Mouse (Mus musculus): Measurements from ENCODE around the gene Plxna3. TPM values are rescaled to one million over a fixed set of nuclear protein-coding genes. Genes with fewer than 3 reads are reported as not detected.

Gene Plxna3
- polyA plus RNA-seq, 1 experiment from 2014 or later, result 11.9 TPM

DNA sequence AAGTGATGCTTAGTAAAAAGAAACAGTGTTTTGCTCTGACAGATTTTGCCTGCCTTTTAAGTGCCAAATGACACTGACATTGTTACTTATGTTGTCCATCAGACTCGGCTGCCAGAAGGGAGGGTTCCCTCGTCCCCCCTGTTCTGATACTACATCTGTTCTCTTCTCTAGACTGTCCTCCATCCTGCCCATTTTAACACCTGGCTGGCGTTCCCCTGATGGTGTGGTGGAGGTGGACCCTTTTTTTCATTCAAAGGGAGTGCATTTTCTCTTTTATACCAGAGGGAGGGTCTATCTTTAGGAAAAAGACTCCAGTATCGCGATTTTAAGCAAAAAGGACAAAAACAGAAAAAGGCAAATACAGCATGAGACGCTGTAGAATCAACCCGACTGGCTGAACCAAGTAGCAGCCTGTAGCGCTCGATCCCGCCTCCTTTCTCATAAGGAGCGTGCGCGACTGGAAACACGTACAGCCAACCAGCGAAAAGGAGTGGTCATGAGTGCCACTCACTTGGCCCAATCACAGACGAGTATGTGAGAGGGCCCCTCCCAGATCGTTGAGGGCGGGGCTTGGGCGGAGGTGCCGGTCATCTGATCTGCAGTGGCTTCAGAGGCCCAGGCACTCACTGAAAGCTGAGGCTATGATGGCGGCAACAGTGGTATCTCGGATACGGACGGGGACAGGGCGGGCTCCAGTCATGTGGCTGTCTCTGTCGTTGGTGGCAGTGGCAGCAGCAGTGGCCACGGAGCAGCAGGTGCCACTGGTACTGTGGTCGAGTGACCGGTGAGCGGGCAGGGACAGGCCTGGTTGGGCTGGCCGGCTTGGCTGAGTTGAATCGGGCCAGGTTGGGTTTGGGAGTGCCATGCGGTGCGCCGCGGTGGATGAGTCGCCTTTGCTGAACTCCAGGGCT lies 32.1 kb upstream of the Plxna3 start, which contains the start of gene Atp6ap1:
TSS of gene Atp6ap1 (plus strand) at position 560 of the 911 bp plus-strand sequence.
- peak within 1 kb of the TSS; percentile 61 for H3K4me3 ChIP-seq (ENCODE audit: low read depth, low read length)
- H3K27ac ChIP-seq (ENCODE audit: low read depth), result peak within 1 kb of the TSS; percentile 50
- H3K4me2 ChIP-seq, result peak within 1 kb of the TSS; percentile 72
- ATAC-seq (ENCODE audit: insufficient read depth) (peak; percentile 99), DNase-seq (peak; percentile 95)
- 11% methylated on average over 37 of the region's 37 CpGs for WGBS
- no peak for TF ChIP-seq CTCF (IDR thresholded peaks at IDR 0.05; ENCODE audit: low read depth)
- no peaks in the 10 kb centered on the region for H3K9me3 ChIP-seq (ENCODE audit: low read depth, low read length)
- H3K9ac ChIP-seq, result peak within 1 kb of the TSS; percentile 68
- H3K36me3 ChIP-seq (ENCODE audit: insufficient read depth), result peaks cover 16% of the 10 kb centered on the region; the same call in 1 of the 2 replicates
- no peaks in the 10 kb centered on the region for H3K4me1 ChIP-seq (ENCODE audit: insufficient read depth)
- H3K27me3 ChIP-seq (ENCODE audit: insufficient read depth, low read length), result no peaks in the 10 kb centered on the region

DNA sequence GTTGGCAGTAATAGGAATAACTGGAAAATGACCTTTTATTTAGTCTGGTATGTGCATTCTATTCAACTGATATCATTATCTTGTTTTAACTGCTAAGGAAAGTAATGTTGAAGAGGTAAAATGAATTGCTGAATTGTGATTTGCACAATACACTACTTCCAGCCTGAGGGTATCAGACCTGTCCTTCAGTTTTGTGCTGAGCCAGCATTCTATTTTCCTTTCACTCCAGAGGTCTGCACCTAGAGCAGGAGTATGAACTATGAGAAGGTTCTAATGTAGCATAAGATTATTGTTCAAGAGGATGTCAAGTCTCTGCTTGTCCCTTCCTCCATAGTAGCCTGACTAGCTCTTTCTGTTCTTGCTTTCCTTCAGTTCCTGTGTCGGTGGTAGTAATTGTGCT lies 30.5 kb upstream of the Plxna3 start:
- Histone ChIP-seq H3K27ac (ENCODE audit: low read depth) (no peak overlapping the region), H3K27me3 (ENCODE audit: insufficient read depth, low read length) (no peaks in the 10 kb centered on the region), H3K9me3 (ENCODE audit: low read depth, low read length) (no peaks in the 10 kb centered on the region), H3K4me3 (ENCODE audit: low read depth, low read length) (no peak overlapping the region), H3K4me2 (no peak overlapping the region), H3K4me1 (ENCODE audit: insufficient read depth) (no peaks in the 10 kb centered on the region), H3K9ac (no peak overlapping the region), H3K36me3 (ENCODE audit: insufficient read depth) (peaks cover 31% of the 10 kb centered on the region; the same call in 1 of the 2 replicates)
- TF ChIP-seq CTCF (IDR thresholded peaks at IDR 0.05; ENCODE audit: low read depth), result no peak
- 92% methylated on average over 1 of the region's 1 CpGs for WGBS
- ATAC-seq (ENCODE audit: insufficient read depth) (no peak), DNase-seq (no peak)

GRCm38 (mm10) chrX:74299721-74300120 lies 29.1 kb upstream of the Plxna3 start:
- Histone ChIP-seq H3K4me3 (ENCODE audit: low read depth, low read length) (no peak overlapping the region), H3K4me1 (ENCODE audit: insufficient read depth) (no peaks in the 10 kb centered on the region), H3K9me3 (ENCODE audit: low read depth, low read length) (no peaks in the 10 kb centered on the region), H3K27ac (ENCODE audit: low read depth) (no peak overlapping the region), H3K36me3 (ENCODE audit: insufficient read depth) (peaks cover 39% of the 10 kb centered on the region; the same call in 1 of the 2 replicates), H3K9ac (no peak overlapping the region), H3K4me2 (no peak overlapping the region), H3K27me3 (ENCODE audit: insufficient read depth, low read length) (no peaks in the 10 kb centered on the region)
- 75% methylated on average over 3 of the region's 3 CpGs for WGBS
- DNase-seq (no peak), ATAC-seq (ENCODE audit: insufficient read depth) (no peak)
- no peak for TF ChIP-seq CTCF (IDR thresholded peaks at IDR 0.05; ENCODE audit: low read depth)

- Histone ChIP-seq H3K36me3 (ENCODE audit: insufficient read depth) (peaks cover 71% of the 10 kb centered on the region), H3K4me2 (peak within 1 kb of the TSS; percentile 69), H3K4me1 (ENCODE audit: insufficient read depth) (no peaks in the 10 kb centered on the region), H3K27ac (ENCODE audit: low read depth) (peak within 1 kb of the TSS; percentile 81), H3K27me3 (ENCODE audit: insufficient read depth, low read length) (no peaks in the 10 kb centered on the region), H3K9me3 (ENCODE audit: low read depth, low read length) (no peaks in the 10 kb centered on the region), H3K4me3 (ENCODE audit: low read depth, low read length) (peak within 1 kb of the TSS; percentile 55), H3K9ac (peak within 1 kb of the TSS; percentile 59)
- peak; percentile 88 for ATAC-seq (ENCODE audit: insufficient read depth)
- TF ChIP-seq CTCF (IDR thresholded peaks at IDR 0.05; ENCODE audit: low read depth), result peak; percentile 24
- peak; percentile 81 for DNase-seq
- WGBS, result 12% methylated on average over 40 of the region's 41 CpGs
Observed at GRCm38 (mm10) chrX:74304867-74305700, 23.8 kb upstream of the Plxna3 start, which contains the start of gene Gdi1. TSS of gene Gdi1 (plus strand) at chrX:74304998.

DNA sequence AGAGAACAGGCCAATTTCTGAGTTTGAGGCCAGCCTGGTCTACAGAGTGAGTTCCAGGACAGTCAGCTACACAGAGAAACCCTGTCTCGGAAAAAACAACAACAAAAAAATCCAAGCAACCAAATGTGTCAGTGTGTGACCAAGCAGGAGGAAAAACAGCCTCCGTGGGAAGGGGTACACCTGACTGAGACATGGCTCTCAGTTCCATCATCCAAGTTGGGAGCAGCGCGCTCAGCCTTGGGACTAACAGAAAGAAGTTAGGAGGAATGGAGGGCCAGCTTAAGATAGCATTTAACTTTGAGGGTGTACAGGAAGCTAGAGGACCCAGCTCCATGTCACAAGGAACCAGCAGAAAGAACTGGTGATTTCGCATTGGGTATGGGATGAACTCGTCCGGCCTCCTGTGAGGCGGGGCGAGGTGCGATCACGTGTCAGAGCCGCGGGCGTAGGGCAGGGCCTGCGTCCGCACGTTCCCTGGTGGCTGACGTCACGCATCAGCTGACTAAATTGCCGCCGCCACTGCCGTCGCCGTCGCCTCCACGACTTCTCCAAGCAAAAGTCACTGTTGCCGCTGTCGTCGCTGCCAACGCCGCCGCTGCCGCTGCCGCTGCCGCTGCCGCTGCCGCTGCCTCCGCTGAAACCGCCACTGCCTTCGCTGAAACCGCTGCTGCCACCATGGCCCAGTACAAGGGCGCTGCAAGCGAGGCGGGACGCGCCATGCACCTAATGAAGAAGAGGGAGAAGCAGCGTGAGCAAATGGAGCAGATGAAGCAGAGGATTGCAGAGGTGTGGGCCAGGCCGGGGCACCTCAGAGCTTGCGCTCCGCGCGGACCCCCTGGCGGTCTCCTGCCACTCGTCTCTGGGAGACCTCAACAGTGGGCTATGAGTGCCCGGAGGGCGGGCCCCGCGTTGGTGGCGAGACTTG lies 16.1 kb upstream of the Plxna3 start, which contains the start of gene Fam50a:
TSS of gene Fam50a (plus strand) at position 494 of the 925 bp plus-strand sequence.
- Histone ChIP-seq H3K27ac (ENCODE audit: low read depth) (peak within 1 kb of the TSS; percentile 77), H3K4me3 (ENCODE audit: low read depth, low read length) (peak within 1 kb of the TSS; percentile 59), H3K9ac (peak within 1 kb of the TSS; percentile 62), H3K36me3 (ENCODE audit: insufficient read depth) (peaks cover 31% of the 10 kb centered on the region), H3K9me3 (ENCODE audit: low read depth, low read length) (no peaks in the 10 kb centered on the region), H3K4me1 (ENCODE audit: insufficient read depth) (no peaks in the 10 kb centered on the region), H3K27me3 (ENCODE audit: insufficient read depth, low read length) (no peaks in the 10 kb centered on the region), H3K4me2 (peak within 1 kb of the TSS; percentile 69)
- ATAC-seq (ENCODE audit: insufficient read depth) (peak; percentile 98), DNase-seq (peak; percentile 94)
- no peak for TF ChIP-seq CTCF (IDR thresholded peaks at IDR 0.05; ENCODE audit: low read depth)
- WGBS, result 10% methylated on average over 58 of the region's 59 CpGs

DNA sequence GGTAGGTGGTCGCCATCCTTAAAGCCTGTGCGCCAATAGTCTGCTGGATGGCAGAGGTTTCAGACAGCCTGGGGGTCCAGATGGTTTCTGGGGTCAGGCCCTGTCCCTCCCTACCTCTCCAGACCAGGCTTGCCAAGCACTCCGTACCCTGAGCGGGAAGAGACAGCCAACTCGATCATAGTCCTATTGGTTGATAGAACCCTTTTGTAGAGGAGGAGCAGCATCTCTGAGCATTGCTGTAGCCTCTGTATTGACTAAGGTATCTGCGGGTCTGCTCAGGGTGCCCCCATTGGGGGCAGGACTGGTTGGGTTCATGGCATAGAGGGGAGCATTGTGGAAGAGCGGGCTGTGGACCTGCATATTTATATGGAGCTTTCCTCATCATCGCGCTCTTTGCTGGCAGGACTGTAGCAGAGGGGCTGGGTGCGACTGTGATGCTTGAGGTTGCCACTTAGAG lies 377 bp downstream of the Plxna3 start:
- 18% methylated on average over 10 of the region's 10 CpGs for WGBS
- Histone ChIP-seq H3K9me3 (ENCODE audit: low read depth, low read length) (no peaks in the 10 kb centered on the region), H3K9ac (peak overlapping the region; percentile 56), H3K36me3 (ENCODE audit: insufficient read depth) (0 out of 2 replicates have a peak, but pooled peaks cover 9% of the 10 kb centered on the region), H3K4me2 (peak overlapping the region; percentile 69), H3K27me3 (ENCODE audit: insufficient read depth, low read length) (no peaks in the 10 kb centered on the region), H3K4me1 (ENCODE audit: insufficient read depth) (no peaks in the 10 kb centered on the region), H3K4me3 (ENCODE audit: low read depth, low read length) (peak overlapping the region; percentile 48), H3K27ac (ENCODE audit: low read depth) (no peak overlapping the region)
- ATAC-seq (ENCODE audit: insufficient read depth) (peak; percentile 27; the same call in 1 of the 2 replicates), DNase-seq (no peak)
- no peak for TF ChIP-seq CTCF (IDR thresholded peaks at IDR 0.05; ENCODE audit: low read depth)

Measured in lung, embryonic 14.5 days (tissue).